Mouse (Mus musculus) CH12.LX (cell line): ENCODE measurements at regions not wholly inside any gene's neighbourhood (a gene's known extent, or its start where the extent isn't known, plus 50 kb on each side); places are given as distances from the start of the nearest gene placed in this dataset.

Source experiments
- DNase-seq: peaks from one replicate; pipeline ENCODE4 v3.0.0-alpha.2; 2013; ENCODE audit errors: extremely low read depth
- H3K27ac ChIP-seq: 2 replicates; pipeline ENCODE4 v1.5.1; 2012; ENCODE audit warnings: low read depth, mild to moderate bottlenecking, control low read depth, moderate library complexity; ENCODE audit not compliant: insufficient read depth
- H3K27me3 ChIP-seq: replicated peaks from 2 replicates; pipeline ENCODE3; 2012; ENCODE audit warnings: inconsistent platforms
- H3K36me3 ChIP-seq, 2 experiments: replicated peaks in 1 of 2; 2 replicates each; pipeline versions ENCODE3 to v1.6.1; 2012; ENCODE audit warnings: inconsistent platforms in 1 of 2, low read length in 1 of 2, mild to moderate bottlenecking in 1 of 2, mixed read lengths in 1 of 2, moderate library complexity in 1 of 2; ENCODE audit not compliant: control insufficient read depth in 1 of 2, insufficient read depth in 1 of 2
- H3K4me1 ChIP-seq, 2 experiments: 2 replicates each; pipeline ENCODE4 v1.6.1; 2012; ENCODE audit warnings: inconsistent platforms in 1 of 2, moderate library complexity in 1 of 2; ENCODE audit not compliant: insufficient read depth in 2 of 2, control insufficient read depth in 1 of 2
- H3K4me2 ChIP-seq: 2 replicates; pipeline ENCODE4 v1.6.1; 2012; ENCODE audit warnings: low read depth, mild to moderate bottlenecking, control low read depth; ENCODE audit not compliant: poor library complexity, insufficient read depth, severe bottlenecking
- H3K4me3 ChIP-seq, 3 experiments: fragments of 150-350 bp in 1 of 3; sonication (generic) in 1 of 3; replicated peaks in 1 of 3; 2 replicates each; pipeline versions ENCODE3 to v1.5.1; 2011 to 2012; ENCODE audit warnings: low read depth in 2 of 3, low read length in 2 of 3, mild to moderate bottlenecking in 2 of 3, moderate library complexity in 2 of 3, control low read depth in 1 of 3, improper control_type of control experiment in 1 of 3, inconsistent platforms in 1 of 3, mixed read lengths in 1 of 3; ENCODE audit not compliant: poor library complexity in 1 of 3
- H3K79me2 ChIP-seq: replicated peaks from 2 replicates; pipeline ENCODE4 v1.6.1; 2012; ENCODE audit warnings: mild to moderate bottlenecking, moderate library complexity; ENCODE audit not compliant: control insufficient read depth, poor library complexity, insufficient read depth, severe bottlenecking; ENCODE audit errors: extremely low read depth
- H3K9ac ChIP-seq: 2 replicates; pipeline ENCODE4 v1.6.1; 2012; ENCODE audit warnings: low read depth, mild to moderate bottlenecking, control low read depth, moderate library complexity; ENCODE audit not compliant: insufficient read depth
- H3K9me3 ChIP-seq: replicated peaks from 2 replicates; pipeline ENCODE3; 2012; ENCODE audit warnings: low read length, inconsistent platforms, mixed read lengths
- CHD1 ChIP-seq: IDR thresholded peaks from 2 replicates; pipeline ENCODE4 v1.6.1; 2012; ENCODE audit warnings: low read depth, low read length, improper control_type of control experiment, inconsistent platforms
- CHD2 ChIP-seq: IDR thresholded peaks from 2 replicates; pipeline ENCODE4 v1.6.1; 2011; ENCODE audit warnings: low read length, improper control_type of control experiment
- ELF1 ChIP-seq: IDR thresholded peaks from 2 replicates; pipeline ENCODE4 v1.6.1; 2014; ENCODE audit warnings: low read depth, mild to moderate bottlenecking, inconsistent platforms, low read length, improper control_type of control experiment
- ETS1 ChIP-seq: conservative IDR thresholded peaks from 2 replicates; pipeline ENCODE4 v1.6.1; 2012; ENCODE audit warnings: low read depth, mild to moderate bottlenecking, inconsistent platforms, low read length, improper control_type of control experiment, moderate library complexity
- GABPA ChIP-seq: IDR thresholded peaks from 2 replicates; pipeline ENCODE4 v1.6.1; 2012; ENCODE audit warnings: low read depth, low read length, improper control_type of control experiment, inconsistent platforms; ENCODE audit not compliant: insufficient replicate concordance
- HCFC1 ChIP-seq: IDR thresholded peaks from 2 replicates; pipeline ENCODE4 v1.6.1; 2012; ENCODE audit warnings: low read depth, mild to moderate bottlenecking, inconsistent platforms, low read length, improper control_type of control experiment
- IRF4 ChIP-seq: IDR thresholded peaks from 2 replicates; pipeline ENCODE4 v1.6.1; 2014; ENCODE audit warnings: low read depth, mild to moderate bottlenecking, inconsistent platforms, low read length, improper control_type of control experiment
- JUND ChIP-seq: conservative IDR thresholded peaks from 2 replicates; pipeline ENCODE4 v1.6.1; 2011; ENCODE audit warnings: low read depth, low read length, improper control_type of control experiment
- KAT2A ChIP-seq: IDR thresholded peaks from 2 replicates; pipeline ENCODE4 v1.6.1; 2012; ENCODE audit warnings: low read length, improper control_type of control experiment, inconsistent platforms; ENCODE audit not compliant: insufficient replicate concordance
- MAFK ChIP-seq: IDR thresholded peaks from 2 replicates; pipeline ENCODE4 v1.6.1; 2011; ENCODE audit warnings: low read length, improper control_type of control experiment; ENCODE audit not compliant: insufficient replicate concordance
- MAX ChIP-seq: IDR thresholded peaks from 2 replicates; pipeline ENCODE4 v1.6.1; 2011; ENCODE audit warnings: low read length, improper control_type of control experiment
- RCOR1 ChIP-seq: conservative IDR thresholded peaks from 2 replicates; pipeline ENCODE4 v1.6.1; 2012; ENCODE audit warnings: low read depth, mild to moderate bottlenecking, inconsistent platforms, low read length, improper control_type of control experiment
- SIN3A ChIP-seq: IDR thresholded peaks from 2 replicates; pipeline ENCODE4 v1.6.1; 2012; ENCODE audit warnings: low read length, improper control_type of control experiment, inconsistent platforms
- UBTF ChIP-seq: IDR thresholded peaks from 2 replicates; pipeline ENCODE4 v1.6.1; 2012; ENCODE audit warnings: low read depth, mild to moderate bottlenecking, inconsistent platforms, low read length, improper control_type of control experiment, moderate library complexity
- USF1 ChIP-seq: IDR thresholded peaks from 2 replicates; pipeline ENCODE4 v1.6.1; 2014; ENCODE audit warnings: low read depth, mild to moderate bottlenecking, inconsistent platforms, low read length, improper control_type of control experiment
- USF2 ChIP-seq: conservative IDR thresholded peaks from 2 replicates; pipeline ENCODE4 v1.6.1; 2011; ENCODE audit warnings: low read depth, low read length, improper control_type of control experiment
- ZC3H11A ChIP-seq: IDR thresholded peaks from 2 replicates; pipeline ENCODE4 v1.6.1; 2012; ENCODE audit warnings: low read depth, mild to moderate bottlenecking, inconsistent platforms, low read length, improper control_type of control experiment
- ZKSCAN1 ChIP-seq: IDR thresholded peaks from 2 replicates; pipeline ENCODE4 v1.6.1; 2012; ENCODE audit warnings: low read depth, inconsistent platforms, low read length, improper control_type of control experiment, borderline replicate concordance
- ZNF384 ChIP-seq: IDR thresholded peaks from 2 replicates; pipeline ENCODE4 v1.6.1; 2012; ENCODE audit warnings: low read depth, low read length, improper control_type of control experiment, inconsistent platforms
- dilution Hi-C: fragments of 300-500 bp; cut with MboI; formaldehyde crosslinking; loops from 2 replicates; pipeline ENCODE4 v1.14.3; 2020; ENCODE audit warnings: low sequenced_read_pairs; ENCODE audit not compliant: extremely low pct_unique_long_range_greater_than_20kb, extremely low pct_ligation_motif_present
- in situ Hi-C: fragments of 300-500 bp; cut with MboI; formaldehyde crosslinking; loops from 3 replicates; pipeline ENCODE4 v1.14.3; 2019; ENCODE audit warnings: low sequenced_read_pairs, low pct_ligation_motif_present, low pct_unique_long_range_greater_than_20kb, mixed read lengths

DNA sequence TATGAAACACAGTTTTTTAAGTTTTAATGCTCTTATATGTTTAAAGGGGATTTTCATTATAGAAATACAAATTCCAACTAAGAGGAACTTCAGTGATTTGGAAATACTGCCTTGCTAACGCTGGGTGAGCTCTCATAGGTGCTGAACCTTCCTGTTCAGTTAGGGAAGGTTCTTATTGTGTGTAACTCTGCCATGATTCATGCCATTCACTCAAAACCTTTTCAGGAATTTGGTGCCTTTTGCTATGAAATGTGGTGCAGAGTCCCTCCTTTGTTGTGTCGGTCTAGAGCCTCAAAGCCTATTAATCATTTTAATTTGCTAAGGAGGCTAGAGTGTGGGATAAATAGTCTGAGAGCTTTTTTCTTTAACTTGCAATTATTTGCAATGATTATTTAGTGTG lies 837.1 kb downstream of the Jrkl start:
- in situ Hi-C loops: no loop called here
- H3K4me1 ChIP-seq: no peaks in the 10 kb centered on the region
- DNase-seq: no peak
- H3K79me2 ChIP-seq: no peaks in the 10 kb centered on the region
- H3K4me2 ChIP-seq: no peak overlapping the region
- H3K36me3 ChIP-seq: no peaks in the 10 kb centered on the region
- dilution Hi-C loops: no loop called here
- H3K4me3 ChIP-seq: no peak overlapping the region
- no peak for TF ChIP-seq RCOR1
- TF ChIP-seq ZNF384: no peak
- no peak for TF ChIP-seq UBTF
- TF ChIP-seq KAT2A: no peak
- no peak for TF ChIP-seq MAFK
- no peak for TF ChIP-seq USF2
- no peaks in the 10 kb centered on the region for H3K9me3 ChIP-seq
- H3K27me3 ChIP-seq: no peaks in the 10 kb centered on the region
- no peak overlapping the region for H3K9ac ChIP-seq
- H3K27ac ChIP-seq: no peak overlapping the region

DNA sequence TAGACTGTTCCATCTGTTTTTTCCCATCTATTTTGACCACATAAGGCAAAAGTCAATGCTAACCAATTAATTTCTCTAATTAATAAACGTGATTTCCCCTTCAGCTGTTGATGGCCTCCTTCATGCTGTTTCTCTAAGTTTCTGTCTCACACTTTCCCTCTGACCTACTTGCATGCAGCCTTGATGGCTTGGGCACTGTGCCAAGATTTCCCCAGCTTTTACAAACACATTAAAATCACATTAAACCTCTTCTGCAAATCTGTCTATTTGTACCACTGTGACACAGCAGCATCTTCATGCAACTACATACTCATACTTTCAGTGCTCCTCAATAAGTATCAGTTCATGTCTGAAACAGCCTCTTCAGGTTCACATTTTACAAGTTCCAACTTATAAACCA lies 841.4 kb downstream of the Jrkl start:
- Histone ChIP-seq H3K9me3 (no peaks in the 10 kb centered on the region), H3K4me2 (no peak overlapping the region), H3K27ac (no peak overlapping the region), H3K4me3 (no peak overlapping the region), H3K27me3 (no peaks in the 10 kb centered on the region), H3K9ac (no peak overlapping the region), H3K4me1 (no peaks in the 10 kb centered on the region), H3K36me3 (no peaks in the 10 kb centered on the region), H3K79me2 (no peaks in the 10 kb centered on the region)
- in situ Hi-C loops (no loop called here), dilution Hi-C loops (no loop called here)
- TF ChIP-seq CHD2: no peak
- TF ChIP-seq IRF4: no peak
- no peak for TF ChIP-seq ZKSCAN1
- TF ChIP-seq JUND: no peak
- TF ChIP-seq USF1: no peak
- TF ChIP-seq ZC3H11A: no peak
- TF ChIP-seq ETS1: no peak
- no peak for TF ChIP-seq MAFK
- no peak for TF ChIP-seq MAX
- TF ChIP-seq UBTF: no peak
- no peak for TF ChIP-seq HCFC1
- no peak for TF ChIP-seq CHD1
- no peak for TF ChIP-seq SIN3A
- TF ChIP-seq GABPA: no peak
- no peak for TF ChIP-seq ELF1
- TF ChIP-seq USF2: no peak
- no peak for TF ChIP-seq ZNF384
- no peak for DNase-seq
